ENCODE assay signal across 14 mouse cellular contexts in genomic region chr6:120443363-120444355, GRCm38 (mm10). TPM values are rescaled to one million over a fixed set of nuclear protein-coding genes. Genes with fewer than 3 reads are reported as not detected.
DNase-seq lines count a peak whose midpoint lies in the region; ATAC-seq and TF ChIP-seq lines count a peak whose summit lies in the region.
"Had no signal": no experiment of that assay in that cellular context is flagged by ENCODE, and none has a peak within 500 bp of the region (broad histone marks: within the 10 kb centered on the region; RNA-seq: fewer than 3 reads in every experiment).

No protein-coding gene starts in this region.

- DNase-seq in embryonic facial prominence, embryonic 10.5 days (ENCODE audit: low spot score): no peak
- DNase-seq in heart, adult 9 months (ENCODE audit: low spot score in 2 of 2): no peak
- peak; percentile 56 for DNase-seq in kidney, postnatal 14 days
- DNase-seq in urinary bladder, adult 2 months (ENCODE audit: low spot score): no peak
- no peak for DNase-seq in urinary bladder, postnatal 25 days (ENCODE audit: low spot score)
- DNase-seq: thymus, postnatal 36 days had no signal

- H3K27me3 ChIP-seq in embryonic facial prominence, embryonic 13.5 days: no peaks in the 10 kb centered on the region
- H3K27me3 ChIP-seq in embryonic facial prominence, embryonic 10.5 days (replicated peaks; ENCODE audit: low read depth, poor library complexity, severe bottlenecking): no peaks in the 10 kb centered on the region
- no peaks in the 10 kb centered on the region for H3K27me3 ChIP-seq in heart, embryonic 15.5 days
- no peaks in the 10 kb centered on the region for H3K27me3 ChIP-seq in intestine, postnatal 0 days (replicated peaks; ENCODE audit: control insufficient read depth, insufficient read depth, low read length)
- H3K27me3 ChIP-seq: limb, embryonic 15.5 days; lung, embryonic 15.5 days had no signal

- no peak overlapping the region for H3K4me2 ChIP-seq in embryonic facial prominence, embryonic 13.5 days
- H3K4me2 ChIP-seq in heart, embryonic 15.5 days: peak overlapping the region; percentile 25
- H3K4me2 ChIP-seq in intestine, postnatal 0 days (replicated peaks; ENCODE audit: low read depth): 0 out of 2 replicates have a peak overlapping the region, but pooled peaks have one; percentile 10
- H3K4me2 ChIP-seq: limb, embryonic 15.5 days; lung, embryonic 15.5 days had no signal

- no peak for ATAC-seq in embryonic facial prominence, embryonic 13.5 days (ENCODE audit: insufficient number of reproducible peaks, insufficient read depth, low FRiP score, low TSS enrichment, low read depth)
- 0 out of 2 replicates have a peak, but pooled peaks have one; percentile 50 for ATAC-seq in heart, embryonic 15.5 days (replicated peaks; ENCODE audit: insufficient number of reproducible peaks, insufficient read depth, low FRiP score, low read depth)
- ATAC-seq in intestine, postnatal 0 days: peak; percentile 75
- ATAC-seq: activated CD4-positive, CD25-positive, alpha-beta regulatory T cell, adult 4 months; midbrain, embryonic 16.5 days had no signal

- 77% methylated on average over 14 of the region's 14 CpGs for WGBS in embryonic facial prominence, embryonic 13.5 days
- 91% methylated on average over 14 of the region's 14 CpGs for WGBS in embryonic facial prominence, embryonic 10.5 days
- WGBS in heart, embryonic 15.5 days: 44% methylated on average over 14 of the region's 14 CpGs
- WGBS in intestine, postnatal 0 days: 52% methylated on average over 14 of the region's 14 CpGs

- peaks cover 42% of the 10 kb centered on the region for H3K36me3 ChIP-seq in embryonic facial prominence, embryonic 13.5 days
- peaks cover 68% of the 10 kb centered on the region for H3K36me3 ChIP-seq in embryonic facial prominence, embryonic 10.5 days (replicated peaks)
- H3K36me3 ChIP-seq in heart, embryonic 15.5 days: peaks cover 15% of the 10 kb centered on the region
- H3K36me3 ChIP-seq in intestine, postnatal 0 days (ENCODE audit: control insufficient read depth, insufficient read depth): peaks cover 13% of the 10 kb centered on the region

- peak overlapping the region; percentile 34; the same call in 1 of the 2 replicates for H3K27ac ChIP-seq in embryonic facial prominence, embryonic 13.5 days
- H3K27ac ChIP-seq in embryonic facial prominence, embryonic 10.5 days (replicated peaks): no peak overlapping the region
- peak overlapping the region; percentile 62 for H3K27ac ChIP-seq in heart, embryonic 15.5 days
- H3K27ac ChIP-seq in intestine, postnatal 0 days (ENCODE audit: low read depth, low read length): peak overlapping the region; percentile 57; the same call in 1 of the 2 replicates
- H3K27ac ChIP-seq: forebrain, embryonic 10.5 days; limb, embryonic 15.5 days; lung, embryonic 15.5 days had no signal

- H3K4me3 ChIP-seq in embryonic facial prominence, embryonic 13.5 days: no peak overlapping the region
- no peak overlapping the region for H3K4me3 ChIP-seq in embryonic facial prominence, embryonic 10.5 days
- no peak overlapping the region for H3K4me3 ChIP-seq in heart, embryonic 15.5 days
- no peak overlapping the region for H3K4me3 ChIP-seq in intestine, postnatal 0 days (ENCODE audit: low read depth, low read length)
- H3K4me3 ChIP-seq: forebrain, embryonic 10.5 days; limb, embryonic 15.5 days; lung, embryonic 15.5 days had no signal

- no peaks in the 10 kb centered on the region for H3K9me3 ChIP-seq in embryonic facial prominence, embryonic 13.5 days
- H3K9me3 ChIP-seq in embryonic facial prominence, embryonic 10.5 days: no peaks in the 10 kb centered on the region
- H3K9me3 ChIP-seq in heart, embryonic 15.5 days (replicated peaks): no peaks in the 10 kb centered on the region
- no peaks in the 10 kb centered on the region for H3K9me3 ChIP-seq in intestine, postnatal 0 days (ENCODE audit: control insufficient read depth)
- H3K9me3 ChIP-seq: forebrain, embryonic 10.5 days; limb, embryonic 15.5 days; lung, embryonic 15.5 days had no signal

- H3K4me1 ChIP-seq in embryonic facial prominence, embryonic 13.5 days: no peaks in the 10 kb centered on the region
- H3K4me1 ChIP-seq in embryonic facial prominence, embryonic 10.5 days: no peaks in the 10 kb centered on the region
- peaks cover 15% of the 10 kb centered on the region for H3K4me1 ChIP-seq in heart, embryonic 15.5 days (replicated peaks)
- H3K4me1 ChIP-seq in intestine, postnatal 0 days (replicated peaks; ENCODE audit: control insufficient read depth, insufficient read depth, low read length): no peaks in the 10 kb centered on the region
- H3K4me1 ChIP-seq: forebrain, embryonic 10.5 days; limb, embryonic 15.5 days; lung, embryonic 15.5 days had no signal

- no peak for TF ChIP-seq CTCF in intestine, postnatal 0 days (IDR thresholded peaks at IDR 0.05; ENCODE audit: low read depth)

- no peak overlapping the region for H3K9ac ChIP-seq in embryonic facial prominence, embryonic 13.5 days
- H3K9ac ChIP-seq in heart, embryonic 15.5 days: no peak overlapping the region
- no peak overlapping the region for H3K9ac ChIP-seq in intestine, postnatal 0 days (ENCODE audit: low read depth, low read length)
- H3K9ac ChIP-seq: limb, embryonic 15.5 days; lung, embryonic 15.5 days had no signal

RNA-seq across cellular contexts. Expression of gene Il17ra, which starts 19.4 kb away (rescaled TPM):
- 7.4 and 7.7 TPM in 2 replicates for polyA plus RNA-seq in embryonic facial prominence, embryonic 13.5 days (2015; fragmentation: Nextera tagmentation; extraction: Ambion mirVana)
- polyA plus RNA-seq in embryonic facial prominence, embryonic 10.5 days (2016; fragmentation: Nextera tagmentation; extraction: Ambion mirVana): 3.1 and 3.7 TPM in 2 replicates
- polyA plus RNA-seq in heart, embryonic 15.5 days (2015; fragmentation: Nextera tagmentation; extraction: Ambion mirVana): 3.4 and 8.1 TPM in 2 replicates
- 4.1 and 4.8 TPM in 2 replicates for polyA plus RNA-seq in intestine, postnatal 0 days (2015; fragmentation: Nextera tagmentation; extraction: Ambion mirVana)
- polyA plus RNA-seq in urinary bladder, adult 2 months (2012; rRNA removed): 6.8 and 7.3 TPM in 2 replicates

RNA-seq across cellular contexts. Expression of gene Tmem121b, which starts 49.9 kb away (rescaled TPM):
- polyA plus RNA-seq in embryonic facial prominence, embryonic 13.5 days (2015; fragmentation: Nextera tagmentation; extraction: Ambion mirVana): 0.42 and 0.51 TPM in 2 replicates
- polyA plus RNA-seq in embryonic facial prominence, embryonic 10.5 days (2016; fragmentation: Nextera tagmentation; extraction: Ambion mirVana): 0.18 and 0.25 TPM in 2 replicates
- 0.15 TPM in 1 of 2 replicates, not detected in the other for polyA plus RNA-seq in heart, embryonic 15.5 days (2015; fragmentation: Nextera tagmentation; extraction: Ambion mirVana)
- 0.03 and 0.05 TPM in 2 replicates for polyA plus RNA-seq in intestine, postnatal 0 days (2015; fragmentation: Nextera tagmentation; extraction: Ambion mirVana)
- polyA plus RNA-seq in urinary bladder, adult 2 months (2012; rRNA removed): 0.01 TPM in 2 replicates
- polyA plus RNA-seq: limb, embryonic 15.5 days had no signal
